Mouse (Mus musculus) T-helper 1 cell (primary cell): Measurements from ENCODE around the gene Lsm2.

Experiments
- in situ Hi-C: fragments of 300-600 bp; cut with MboI, MseI; formaldehyde crosslinking; loops from one replicate; pipeline ENCODE4 v1.15.1; 2025; ENCODE audit warnings: high pct_unique_total_duplicates

The Lsm2 gene

DNA sequence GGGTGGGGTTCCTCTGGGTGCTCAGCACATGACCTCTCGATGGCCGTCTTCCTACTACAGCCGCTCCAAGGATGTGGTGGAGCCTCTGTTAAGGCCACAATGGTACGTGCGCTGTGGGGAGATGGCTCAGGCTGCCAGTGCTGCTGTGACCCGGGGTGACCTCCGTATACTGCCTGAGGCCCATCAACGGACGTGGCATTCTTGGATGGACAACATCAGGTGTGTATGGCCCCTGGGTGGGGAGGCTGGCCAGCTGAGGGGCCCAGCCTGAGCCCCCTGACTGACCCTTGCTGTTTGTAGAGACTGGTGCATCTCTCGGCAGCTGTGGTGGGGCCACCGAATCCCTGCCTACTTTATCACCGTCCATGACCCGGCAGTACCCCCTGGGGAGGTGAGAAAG lies 30.8 kb downstream of the Lsm2 start:
- in situ Hi-C loops: no loop called here

DNA sequence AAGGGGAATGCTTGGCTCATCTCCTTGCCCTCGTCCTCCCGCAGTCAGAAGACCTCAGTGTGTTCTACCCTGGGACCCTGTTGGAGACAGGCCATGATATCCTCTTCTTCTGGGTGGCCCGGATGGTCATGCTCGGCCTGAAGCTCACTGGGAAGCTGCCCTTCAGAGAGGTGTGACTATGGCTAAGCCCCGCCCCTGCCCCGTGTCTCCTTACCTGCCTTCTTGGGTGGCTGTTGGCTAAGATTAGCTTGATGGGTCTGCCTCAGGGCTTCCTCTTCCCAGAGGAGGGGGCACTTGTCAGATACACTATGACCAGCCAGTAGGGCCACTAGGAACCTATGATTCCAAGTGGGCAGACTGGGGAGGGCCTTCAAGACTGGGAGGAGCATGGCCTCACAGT lies 31.6 kb downstream of the Lsm2 start:
- in situ Hi-C loops: no loop called here

DNA sequence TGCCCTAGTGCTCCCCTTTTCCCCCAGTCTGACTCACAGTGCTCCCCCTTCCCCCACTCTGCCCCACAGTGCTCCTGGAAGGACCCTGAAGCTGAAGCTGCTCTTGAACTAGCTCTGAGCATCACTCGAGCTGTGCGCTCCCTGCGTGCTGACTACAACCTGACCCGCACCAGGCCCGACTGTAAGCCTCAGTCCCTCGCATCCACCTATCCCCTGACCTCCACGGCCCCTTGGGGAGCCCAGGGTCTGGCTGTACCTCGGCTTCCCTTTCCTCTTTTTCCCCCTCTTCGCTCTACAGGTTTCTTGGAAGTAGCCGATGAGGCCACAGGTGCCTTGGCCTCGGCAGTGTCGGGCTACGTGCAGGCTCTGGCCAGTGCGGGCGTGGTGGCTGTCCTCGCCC lies 33.6 kb downstream of the Lsm2 start:
- in situ Hi-C loops: no loop called here

DNA sequence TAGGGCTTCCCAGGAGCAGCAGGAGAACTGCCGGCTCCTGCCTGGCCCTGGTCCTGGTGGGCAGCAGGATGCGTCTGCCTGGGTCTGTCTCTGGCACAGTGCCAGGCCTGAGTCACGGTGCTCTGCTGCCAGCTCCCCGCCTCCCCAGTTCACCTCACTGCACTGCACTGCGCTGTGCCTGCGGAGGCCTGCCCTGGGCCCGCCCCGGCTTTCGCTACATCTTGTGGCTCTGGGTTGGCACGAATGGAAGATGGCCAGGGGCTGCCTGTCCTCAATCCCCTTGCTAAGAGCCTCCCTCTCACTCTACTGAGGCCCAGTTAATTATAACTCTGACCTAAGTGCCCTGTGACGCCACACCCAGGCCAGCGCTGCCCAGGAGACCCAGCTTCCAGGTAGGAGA lies 34.7 kb downstream of the Lsm2 start, which contains the start of gene Vwa7:
Vwa7 (plus strand) TSS at position 204 of the 400 bp plus-strand sequence.
- in situ Hi-C loops: no loop called here

DNA sequence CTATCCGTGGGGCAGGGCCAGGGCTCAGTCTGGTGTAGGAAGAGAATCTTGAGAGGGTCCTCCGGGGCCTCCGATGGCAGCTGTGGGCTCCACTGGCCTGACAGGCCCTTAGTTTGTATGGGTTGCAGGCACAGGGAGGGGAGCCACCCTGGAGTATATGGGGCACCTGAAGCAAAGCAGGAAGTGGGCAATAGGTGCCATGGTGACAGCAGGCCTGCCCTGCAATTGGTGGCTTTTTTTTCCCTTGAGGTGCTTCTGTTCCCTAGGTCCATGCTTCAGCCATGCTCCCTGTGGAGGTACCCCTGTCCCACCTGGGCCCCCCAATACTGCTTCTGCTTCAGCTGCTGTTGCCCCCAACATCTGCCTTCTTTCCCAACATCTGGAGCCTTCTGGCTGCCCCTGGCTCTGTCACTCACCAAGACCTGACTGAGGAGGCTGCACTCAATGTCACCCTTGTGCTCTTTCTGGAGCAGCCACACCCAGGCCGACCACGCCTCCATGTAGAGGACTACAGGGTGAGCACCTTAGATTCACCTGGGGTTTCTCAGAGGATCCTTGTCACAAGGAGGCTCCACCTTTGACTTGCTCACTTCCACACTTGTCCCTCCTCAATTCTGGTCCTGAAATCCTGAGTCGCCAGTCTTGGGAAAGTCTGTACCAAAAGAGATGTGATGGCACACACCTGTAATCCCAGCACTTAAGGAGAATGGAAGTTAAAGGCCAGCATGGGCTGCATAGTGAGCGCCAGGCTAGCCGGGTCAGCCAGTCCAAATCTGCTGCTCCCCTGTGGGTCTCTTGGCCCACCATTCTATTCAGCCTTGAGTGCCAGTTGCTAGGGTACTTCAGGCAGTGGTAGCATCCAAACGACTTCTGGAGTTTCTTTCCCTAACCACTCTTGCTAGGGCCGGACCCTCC lies 35.4 kb downstream of the Lsm2 start:
- in situ Hi-C loops: no loop called here

DNA sequence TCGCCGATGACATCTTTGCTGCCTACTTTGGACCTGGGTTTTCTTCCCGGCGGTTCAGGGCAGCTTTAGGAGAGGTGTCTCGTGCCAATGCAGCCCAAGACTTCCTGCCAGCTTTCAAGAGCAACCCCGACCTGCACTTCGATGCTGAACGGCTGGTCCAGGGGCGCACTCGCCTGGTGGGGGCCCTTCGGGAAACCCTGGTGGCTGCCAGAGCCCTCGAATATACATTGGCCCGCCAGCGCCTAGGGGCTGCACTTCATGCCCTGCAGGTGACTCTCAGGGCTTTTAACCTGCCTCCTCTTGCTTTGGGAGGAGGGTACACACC lies 36.0 kb downstream of the Lsm2 start:
- in situ Hi-C loops: no loop called here

DNA sequence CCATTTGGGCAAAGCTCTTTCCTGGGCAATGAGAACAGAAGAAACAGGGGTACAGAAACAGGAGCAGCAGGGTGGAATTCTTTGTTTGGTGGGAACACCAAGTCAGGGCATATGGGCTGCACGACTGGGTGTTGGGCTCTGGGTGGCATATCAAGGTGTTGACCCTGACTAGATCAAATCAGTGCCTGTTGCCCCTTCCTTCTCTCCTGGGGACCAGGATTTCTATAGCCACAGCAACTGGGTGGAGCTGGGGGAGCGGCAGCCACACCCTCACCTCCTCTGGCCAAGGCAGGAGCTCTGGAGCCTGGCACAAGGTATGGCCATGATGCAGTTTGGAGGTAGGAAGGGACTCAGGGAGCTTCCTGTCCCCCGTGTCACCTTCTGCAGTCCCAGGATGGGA lies 36.5 kb downstream of the Lsm2 start:
- in situ Hi-C loops: no loop called here

DNA sequence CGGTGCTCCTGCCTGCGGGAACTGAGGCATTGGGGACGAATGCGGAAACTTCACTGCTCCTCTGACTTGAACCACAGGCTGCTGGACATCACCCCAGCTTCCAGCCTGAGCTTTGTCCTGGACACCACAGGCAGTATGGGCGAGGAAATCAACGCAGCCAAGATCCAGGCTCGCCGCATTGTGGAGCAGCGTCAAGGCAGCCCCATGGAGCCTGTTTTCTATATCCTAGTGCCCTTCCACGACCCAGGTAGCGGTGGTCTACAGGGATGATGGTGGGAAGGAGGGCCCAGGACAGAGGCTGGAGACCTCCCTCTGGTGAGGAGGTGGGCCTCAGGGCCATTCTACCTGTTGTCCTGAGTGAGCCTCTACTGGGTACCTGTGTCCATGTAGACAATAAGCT lies 38.2 kb downstream of the Lsm2 start:
- in situ Hi-C loops: loop anchor here (5.0 kb wide), 1 partner anchor 42 kb away; no protein-coding TSS in a partner anchor

DNA sequence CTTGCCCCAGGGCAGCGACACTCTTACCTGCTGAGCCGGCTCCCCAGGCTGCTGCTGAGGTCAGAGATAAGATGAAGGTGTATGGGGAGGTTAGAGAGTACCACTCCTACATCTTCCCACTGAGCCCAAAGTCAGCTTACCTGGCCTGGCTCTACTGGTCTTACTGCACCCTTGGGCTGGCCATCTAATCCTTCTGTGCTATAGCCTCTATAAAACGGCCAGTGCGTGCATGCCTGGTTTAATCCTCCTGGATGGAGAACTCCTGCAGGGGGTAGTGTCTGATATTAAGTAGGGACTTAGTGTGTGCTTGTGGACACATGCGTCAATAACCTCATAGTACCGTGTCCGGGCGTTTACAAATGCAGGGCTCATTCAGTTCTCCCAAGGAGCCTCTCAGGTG lies 38.9 kb downstream of the Lsm2 start:
- in situ Hi-C loops: loop anchor here (5.0 kb wide), 1 partner anchor 42 kb away; no protein-coding TSS in a partner anchor

DNA sequence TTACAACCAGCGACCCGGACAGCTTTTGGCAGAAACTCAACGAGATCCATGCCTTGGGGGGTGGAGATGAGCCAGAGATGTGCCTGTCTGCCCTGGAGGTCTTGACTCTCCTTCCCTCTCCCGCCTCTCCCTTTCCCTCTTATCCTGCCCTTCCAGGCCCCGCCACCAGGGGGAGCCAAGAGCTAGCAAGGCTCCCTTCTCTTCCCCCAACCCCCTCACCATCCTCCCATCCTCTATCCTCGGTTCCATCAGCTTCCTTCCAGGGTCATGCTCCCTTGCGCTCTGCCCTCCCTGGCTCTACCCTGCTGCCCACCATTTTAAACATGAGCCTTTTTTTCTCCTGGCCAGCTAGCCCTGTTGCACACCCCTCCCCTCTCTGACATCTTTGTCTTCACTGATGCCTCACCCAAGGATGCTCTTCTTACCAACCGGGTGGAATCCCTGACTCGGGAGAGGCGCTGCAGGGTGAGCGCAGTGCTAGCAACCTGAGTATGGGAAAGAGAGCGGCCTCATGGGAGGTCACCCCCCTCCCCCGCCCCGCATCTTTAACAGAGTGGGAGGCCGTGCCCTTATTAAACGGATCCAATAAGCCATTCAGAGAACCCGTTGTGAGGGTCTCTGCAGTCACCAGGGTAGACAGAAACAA lies 39.6 kb downstream of the Lsm2 start:
- in situ Hi-C loops: loop anchor here (5.0 kb wide), 1 partner anchor 41 kb away; no protein-coding TSS in a partner anchor

DNA sequence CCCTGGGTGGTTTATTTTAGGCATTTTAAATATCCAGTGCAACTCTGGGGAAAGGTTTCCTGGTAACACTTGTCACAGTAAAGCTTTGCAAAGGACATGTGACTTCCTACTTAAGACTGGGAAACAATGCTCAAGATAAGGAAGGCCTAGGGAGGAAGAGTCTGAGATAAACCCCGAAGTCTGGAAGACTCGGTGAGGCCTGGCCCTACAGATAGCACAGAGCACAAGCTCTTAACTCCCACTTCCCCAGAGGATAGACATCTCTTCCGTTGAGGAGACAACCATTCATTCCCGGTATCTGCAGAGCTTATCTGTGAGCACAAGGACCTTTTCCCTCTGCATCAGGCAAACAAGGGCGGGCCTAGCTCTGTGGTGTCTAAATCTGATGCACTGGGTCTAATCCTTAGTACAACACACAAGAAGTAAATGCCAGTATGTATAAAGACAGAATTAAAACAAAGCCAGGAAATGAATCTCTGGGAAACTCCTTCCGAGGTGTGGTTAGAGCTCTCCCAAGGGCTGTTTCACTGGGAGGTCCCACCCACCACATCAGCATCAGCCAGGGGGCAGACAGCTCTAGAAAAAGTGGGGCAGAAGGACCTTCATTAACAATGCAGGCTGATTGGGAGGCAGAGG lies 40.3 kb downstream of the Lsm2 start:
- in situ Hi-C loops: loop anchor here (5.0 kb wide), 1 partner anchor 40 kb away; no protein-coding TSS in a partner anchor

DNA sequence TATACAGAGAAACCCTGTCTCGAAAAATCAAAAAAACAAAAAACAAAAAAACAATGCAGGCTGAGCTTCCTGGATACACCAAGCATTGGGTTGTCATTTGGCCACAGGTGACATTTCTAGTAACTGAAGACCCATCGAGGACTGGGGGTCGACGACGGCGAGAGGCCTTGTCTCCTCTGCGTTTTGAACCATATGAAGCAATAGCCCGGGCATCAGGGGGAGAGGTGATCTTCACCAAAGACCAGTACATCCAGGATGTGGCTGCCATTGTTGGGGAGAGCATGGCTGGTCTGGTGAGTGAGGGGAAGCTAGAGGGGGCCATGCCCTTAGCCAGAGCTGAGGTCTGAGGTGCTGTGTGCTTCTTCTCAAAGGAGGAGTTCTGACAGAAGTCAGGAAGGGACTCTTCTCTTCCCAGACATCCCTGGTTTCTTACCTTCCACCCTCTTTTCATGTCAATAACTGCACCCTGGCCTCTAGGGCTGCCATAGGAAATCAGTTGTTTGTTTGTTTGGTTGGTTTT lies 40.9 kb downstream of the Lsm2 start:
- in situ Hi-C loops: loop anchor here (5.0 kb wide), 1 partner anchor 40 kb away; no protein-coding TSS in a partner anchor

DNA sequence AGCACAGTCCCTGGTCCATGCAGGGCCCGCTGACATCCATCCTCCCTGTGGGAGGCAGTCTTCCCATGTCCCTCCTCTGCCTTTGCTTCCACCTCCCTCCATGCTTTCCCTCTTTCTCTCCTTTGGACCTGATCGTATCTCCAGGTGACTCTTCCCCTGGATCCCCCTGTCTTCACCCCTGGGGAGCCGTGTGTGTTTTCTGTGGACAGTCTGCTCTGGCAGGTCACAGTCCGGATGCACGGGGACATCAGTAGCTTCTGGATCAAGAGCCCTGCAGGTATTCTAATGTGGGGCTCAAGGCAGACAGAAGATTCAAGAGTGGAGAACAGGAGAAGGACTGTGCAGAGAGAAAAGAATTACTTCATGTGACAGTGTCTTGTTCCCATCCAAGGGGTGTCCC lies 41.6 kb downstream of the Lsm2 start:
- in situ Hi-C loops: loop anchor here (5.0 kb wide), 1 partner anchor 39 kb away; no protein-coding TSS in a partner anchor

DNA sequence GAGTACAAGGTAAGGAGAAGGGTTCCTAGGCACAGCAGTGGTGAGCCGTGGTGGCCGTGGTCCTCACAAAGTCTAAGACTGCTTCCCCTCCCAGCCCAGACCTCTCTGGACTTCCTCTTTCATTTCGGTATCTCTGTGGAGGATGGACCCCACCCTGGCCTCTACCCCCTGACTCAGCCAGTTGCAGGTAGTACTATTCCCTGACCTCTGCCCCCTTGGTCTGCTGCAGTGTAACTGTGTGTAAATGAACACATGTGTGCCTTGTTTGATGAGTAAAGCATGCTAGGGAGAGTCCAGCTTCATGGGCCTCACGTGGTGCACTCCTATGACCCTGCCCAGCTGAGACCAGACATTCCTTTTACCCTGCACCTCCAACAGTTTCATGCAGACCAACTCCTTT lies 42.1 kb downstream of the Lsm2 start:
- in situ Hi-C loops: loop anchor here (5.0 kb wide), 1 partner anchor 39 kb away; no protein-coding TSS in a partner anchor

DNA sequence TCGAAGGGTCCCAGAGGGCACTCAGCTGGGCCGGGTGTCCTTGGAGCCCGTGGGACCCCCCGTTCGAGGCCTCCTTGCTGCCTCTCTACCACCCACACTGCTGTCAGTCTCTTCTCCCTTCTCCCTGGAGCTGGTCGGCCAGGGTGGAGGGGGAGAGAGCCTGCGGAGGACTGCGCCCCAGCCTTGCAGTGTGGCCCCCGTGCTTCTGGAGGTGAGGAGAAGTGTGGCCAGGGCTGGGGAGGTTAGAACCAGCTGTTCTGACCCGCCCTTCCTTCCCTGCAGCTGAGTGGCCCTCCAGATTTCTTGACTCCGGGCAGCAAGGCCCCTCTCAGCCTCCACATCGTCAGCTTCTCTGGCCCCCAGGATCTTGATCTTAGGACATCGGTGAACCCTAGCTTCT lies 42.6 kb downstream of the Lsm2 start:
- in situ Hi-C loops: loop anchor here (5.0 kb wide), 1 partner anchor 38 kb away; no protein-coding TSS in a partner anchor

DNA sequence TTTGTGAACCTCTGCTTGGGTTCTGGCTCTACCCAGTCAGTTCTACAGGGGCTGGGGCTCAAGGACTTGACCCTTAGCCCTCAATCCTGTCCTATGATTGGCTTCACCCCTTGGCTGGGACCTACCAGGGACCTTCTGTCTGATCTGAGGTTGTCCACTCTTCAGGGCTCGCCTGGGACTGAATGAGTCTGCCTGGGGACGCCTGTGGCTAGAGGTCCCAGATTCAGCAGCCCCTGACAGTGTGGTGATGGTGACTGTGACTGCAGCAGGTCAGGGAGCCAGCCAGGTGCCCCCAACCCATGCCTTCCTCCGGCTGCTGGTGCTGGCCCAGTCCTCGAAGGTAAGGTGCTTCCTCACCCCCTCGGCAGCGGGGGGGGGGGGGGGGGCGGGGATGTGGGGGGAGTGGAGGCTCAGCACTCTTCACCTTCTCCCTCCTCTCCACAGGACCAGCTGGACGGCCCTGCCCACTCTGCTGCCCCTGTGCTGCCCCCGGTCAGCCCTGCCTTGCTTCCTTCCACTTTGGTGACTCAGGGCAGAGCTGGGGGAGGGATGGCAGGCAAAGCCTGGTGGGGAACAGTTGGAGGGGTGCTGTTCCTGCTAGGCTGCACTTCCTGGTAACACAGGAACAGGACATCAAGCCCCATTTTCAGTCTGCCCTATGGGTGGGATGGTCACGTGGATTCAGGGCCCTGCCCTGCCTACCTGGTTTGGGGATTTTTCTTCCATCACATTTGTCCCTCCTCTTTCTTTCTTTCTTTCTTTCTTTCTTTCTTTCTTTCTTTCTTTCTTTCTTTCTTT lies 43.2 kb downstream of the Lsm2 start:
- in situ Hi-C loops: loop anchor here (5.0 kb wide), 1 partner anchor 37 kb away; no protein-coding TSS in a partner anchor

DNA sequence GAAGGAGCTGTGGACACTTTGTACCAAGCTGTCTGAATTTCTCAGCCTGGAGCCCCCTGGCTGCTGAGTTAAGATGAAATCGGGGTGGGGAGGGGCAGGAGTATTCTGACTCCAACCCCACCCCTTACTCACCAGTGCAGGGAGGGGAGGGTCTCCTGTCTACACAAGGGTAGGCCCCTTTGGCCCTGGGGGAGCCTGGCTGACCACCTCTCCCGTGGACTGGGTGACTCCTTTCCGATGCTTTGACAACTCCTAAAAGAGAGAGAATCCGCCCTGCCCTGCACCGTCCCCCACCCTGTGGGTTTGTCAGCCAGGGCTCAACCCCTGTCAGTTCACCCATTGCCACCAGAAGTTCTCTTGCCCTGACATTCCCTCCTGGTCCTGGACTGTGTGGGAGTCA lies 44.5 kb downstream of the Lsm2 start:
- in situ Hi-C loops: no loop called here

DNA sequence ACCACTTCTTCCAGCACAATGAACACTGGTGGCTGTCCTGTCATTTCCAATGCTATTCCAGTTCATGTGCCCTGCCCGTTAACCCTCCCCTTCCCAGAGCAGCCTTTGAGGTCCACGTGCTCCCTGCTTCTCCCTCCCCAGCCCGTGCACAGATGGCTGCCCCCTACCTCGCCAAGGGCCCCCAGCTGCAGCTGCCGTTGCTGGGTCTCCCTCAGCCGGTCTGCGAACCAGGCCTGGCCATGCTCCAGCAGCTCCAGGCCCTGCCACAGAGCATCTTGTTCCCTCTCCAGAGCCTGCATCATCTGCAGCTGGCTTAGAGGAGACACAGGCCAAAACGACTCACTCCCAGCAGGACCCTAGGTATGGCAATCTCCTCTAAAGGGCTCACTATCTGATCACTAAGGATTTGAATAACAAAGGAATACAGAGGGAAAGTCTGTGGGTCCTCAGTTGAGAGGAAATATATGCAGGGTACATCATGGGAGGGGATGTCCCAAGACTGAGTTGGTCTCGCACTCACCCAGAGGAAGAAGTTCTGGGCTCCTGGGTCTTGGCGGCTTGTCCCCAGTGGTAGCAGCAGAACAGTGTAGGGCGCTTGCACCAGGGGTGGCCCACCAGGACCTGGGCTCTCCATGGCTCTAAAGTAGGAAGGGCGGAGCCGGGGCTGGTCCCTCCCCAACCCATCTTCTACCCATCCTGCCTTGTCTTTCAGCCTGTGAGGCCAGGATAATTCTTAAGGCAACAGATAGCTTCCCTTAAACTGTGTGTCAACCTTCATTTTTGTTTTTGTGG lies 45.8 kb downstream of the Lsm2 start, which contains the start of gene Sapcd1:
Sapcd1 (minus strand) TSS at position 740 of the 792 bp plus-strand sequence.
- in situ Hi-C loops: no loop called here

DNA sequence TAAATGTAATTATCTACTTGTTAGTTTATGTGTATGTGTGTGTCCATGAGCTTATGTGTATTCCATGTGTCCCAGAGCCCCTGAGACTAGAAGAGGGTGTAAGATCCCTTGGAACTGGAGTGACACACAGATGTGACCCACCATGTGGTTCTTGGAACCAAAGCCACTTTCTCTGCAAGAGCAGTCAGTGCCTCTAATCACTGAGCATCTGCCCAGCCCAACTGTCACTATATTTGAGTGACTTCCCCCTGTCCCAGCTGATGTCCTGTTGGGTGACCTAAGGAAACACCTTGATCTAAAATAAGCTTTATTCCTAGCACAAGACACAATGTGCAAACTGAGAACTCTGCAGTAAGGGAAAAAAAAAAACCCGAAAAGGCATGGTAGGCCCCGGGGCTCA lies 46.7 kb downstream of the Lsm2 start:
- in situ Hi-C loops: no loop called here
